ENCODE assay signal across 14 mouse cellular contexts in the genomic region with DNA sequence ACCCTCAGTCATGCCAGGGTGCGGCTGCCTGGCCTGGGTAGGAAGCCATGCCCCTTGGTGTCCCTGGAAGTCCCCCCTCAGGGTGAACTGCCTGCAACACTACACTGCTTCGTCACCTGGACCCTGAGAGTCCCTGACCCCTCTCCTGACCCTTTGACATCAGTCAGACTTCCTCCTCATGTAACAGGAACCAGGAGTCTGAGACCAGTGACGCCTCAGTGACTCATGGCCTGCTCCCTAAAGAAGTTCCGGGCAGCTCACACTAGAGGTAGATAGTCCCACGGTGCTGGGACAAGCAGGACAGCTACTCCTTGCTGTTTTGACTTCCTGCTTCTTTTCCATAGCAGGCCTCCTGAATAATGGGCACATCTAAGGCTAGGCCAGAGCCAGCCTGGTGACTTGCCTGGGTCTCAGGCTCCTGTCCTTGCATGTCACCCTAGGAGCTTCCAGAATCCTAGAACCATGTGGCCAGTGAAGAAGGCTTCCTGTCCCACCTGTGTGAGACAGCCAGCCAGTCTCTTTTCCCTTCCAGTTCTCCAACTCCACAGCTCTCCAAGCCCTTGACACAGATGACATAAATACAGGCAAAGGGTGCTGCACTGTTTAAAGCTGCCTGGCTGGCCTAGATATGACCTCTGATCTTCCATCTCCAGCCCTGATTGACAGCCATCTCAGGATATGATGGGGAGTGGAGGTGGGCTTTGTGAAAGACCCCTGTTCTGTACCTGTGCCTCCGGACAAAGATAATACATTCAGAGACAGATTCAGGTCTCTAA. TPM values are rescaled to one million over a fixed set of nuclear protein-coding genes. Genes with fewer than 3 reads are reported as not detected.
DNase-seq lines count a peak whose midpoint lies in the region; ATAC-seq and TF ChIP-seq lines count a peak whose summit lies in the region.
"Had no signal": no experiment of that assay in that cellular context is flagged by ENCODE, and none has a peak within 500 bp of the region (broad histone marks: within the 10 kb centered on the region; RNA-seq: fewer than 3 reads in every experiment).

No protein-coding gene starts in this region.

- H3K9me3 ChIP-seq in forebrain, embryonic 14.5 days (replicated peaks; ENCODE audit: control insufficient read depth, low read length): no peaks in the 10 kb centered on the region
- H3K9me3 ChIP-seq in forebrain, embryonic 12.5 days: no peaks in the 10 kb centered on the region
- no peaks in the 10 kb centered on the region for H3K9me3 ChIP-seq in lung, postnatal 0 days (ENCODE audit: low read length)
- H3K9me3 ChIP-seq: heart, embryonic 15.5 days; hindbrain, embryonic 13.5 days had no signal

- H3K4me1 ChIP-seq in forebrain, embryonic 14.5 days (ENCODE audit: control insufficient read depth, insufficient read depth, low read length): no peaks in the 10 kb centered on the region
- H3K4me1 ChIP-seq in forebrain, embryonic 12.5 days: peaks cover 7% of the 10 kb centered on the region; the same call in 1 of the 2 replicates
- no peaks in the 10 kb centered on the region for H3K4me1 ChIP-seq in lung, postnatal 0 days (ENCODE audit: insufficient read depth, low read depth, low read length)
- peaks cover 21% of the 10 kb centered on the region for H3K4me1 ChIP-seq in embryonic fibroblast, embryonic 13.5 days (ENCODE audit: control insufficient read depth, insufficient read depth, low read length)

- no peak overlapping the region for H3K4me3 ChIP-seq in forebrain, embryonic 14.5 days (ENCODE audit: low read depth, low read length)
- no peak overlapping the region for H3K4me3 ChIP-seq in forebrain, embryonic 12.5 days (replicated peaks)
- no peak overlapping the region for H3K4me3 ChIP-seq in lung, postnatal 0 days (ENCODE audit: low read depth, low read length)
- H3K4me3 ChIP-seq in embryonic fibroblast, embryonic 13.5 days (ENCODE audit: insufficient read depth, low read length): no peak overlapping the region
- H3K4me3 ChIP-seq: gastrocnemius, adult 2 months; heart, embryonic 15.5 days; hindbrain, embryonic 13.5 days had no signal

- no peak for DNase-seq in forebrain, embryonic 14.5 days (ENCODE audit: low spot score)
- DNase-seq in lung, postnatal 0 days (ENCODE audit: low spot score): no peak
- no peak for DNase-seq in lung, postnatal 14 days
- DNase-seq in 416B (ENCODE audit: low read depth): peak; percentile 74
- no peak for DNase-seq in left cerebral cortex, postnatal 25 days (ENCODE audit: low spot score in 2 of 2)

- TF ChIP-seq POLR2A in embryonic fibroblast, embryonic 13.5 days (IDR thresholded peaks at IDR 0.05; ENCODE audit: low read depth, low read length): peak; percentile 13; the same call in 1 of the 2 replicates

- no peak overlapping the region for H3K4me2 ChIP-seq in forebrain, embryonic 14.5 days (ENCODE audit: low read length)
- no peak overlapping the region for H3K4me2 ChIP-seq in forebrain, embryonic 12.5 days
- H3K4me2 ChIP-seq in lung, postnatal 0 days (replicated peaks; ENCODE audit: low read depth, low read length): no peak overlapping the region
- H3K4me2 ChIP-seq: heart, embryonic 15.5 days; hindbrain, embryonic 13.5 days; liver, embryonic 11.5 days had no signal

- intact Hi-C loops in left cerebral cortex, postnatal 25 days (cut with DNase I): loop anchor here (1.0 kb wide), 1 partner anchor 160 kb away; no protein-coding TSS in a partner anchor

- H3K27ac ChIP-seq in forebrain, embryonic 14.5 days (ENCODE audit: low read depth, low read length): no peak overlapping the region
- H3K27ac ChIP-seq in forebrain, embryonic 12.5 days: no peak overlapping the region
- H3K27ac ChIP-seq in lung, postnatal 0 days (ENCODE audit: low read length): no peak overlapping the region
- peak overlapping the region; percentile 13; the same call in 1 of the 2 replicates for H3K27ac ChIP-seq in embryonic fibroblast, embryonic 13.5 days (ENCODE audit: insufficient read depth, low read length)
- H3K27ac ChIP-seq: gastrocnemius, adult 2 months; heart, embryonic 15.5 days; hindbrain, embryonic 13.5 days; macrophage had no signal

- no peaks in the 10 kb centered on the region for H3K36me3 ChIP-seq in forebrain, embryonic 14.5 days (ENCODE audit: control insufficient read depth, insufficient read depth, low read length)
- no peaks in the 10 kb centered on the region for H3K36me3 ChIP-seq in forebrain, embryonic 12.5 days (replicated peaks)
- H3K36me3 ChIP-seq in lung, postnatal 0 days (ENCODE audit: insufficient read depth, low read length): no peaks in the 10 kb centered on the region
- H3K36me3 ChIP-seq: heart, embryonic 15.5 days; hindbrain, embryonic 13.5 days had no signal

- H3K27me3 ChIP-seq in forebrain, embryonic 14.5 days (replicated peaks; ENCODE audit: control insufficient read depth, insufficient read depth, low read length): no peaks in the 10 kb centered on the region
- H3K27me3 ChIP-seq in forebrain, embryonic 12.5 days: peaks cover 9% of the 10 kb centered on the region; the same call in 1 of the 2 replicates
- no peaks in the 10 kb centered on the region for H3K27me3 ChIP-seq in lung, postnatal 0 days (replicated peaks; ENCODE audit: insufficient read depth, low read length)
- H3K27me3 ChIP-seq: hindbrain, embryonic 13.5 days had no signal

- no peak for TF ChIP-seq CTCF in lung, postnatal 0 days (IDR thresholded peaks at IDR 0.05)
- no peak for TF ChIP-seq CTCF in embryonic fibroblast, embryonic 13.5 days (IDR thresholded peaks at IDR 0.05; ENCODE audit: borderline replicate concordance, insufficient read depth, low read length)

- WGBS in forebrain, embryonic 14.5 days: 80% methylated on average over 6 of the region's 6 CpGs
- WGBS in forebrain, embryonic 12.5 days: 68% methylated on average over 6 of the region's 6 CpGs
- WGBS in lung, postnatal 0 days: 73% methylated on average over 5 of the region's 6 CpGs

- TF ChIP-seq EP300 in lung, postnatal 0 days (IDR thresholded peaks at IDR 0.05): no peak

- no peak overlapping the region for H3K9ac ChIP-seq in forebrain, embryonic 14.5 days (ENCODE audit: low read length)
- no peak overlapping the region for H3K9ac ChIP-seq in forebrain, embryonic 12.5 days
- no peak overlapping the region for H3K9ac ChIP-seq in lung, postnatal 0 days (replicated peaks; ENCODE audit: low read depth)
- H3K9ac ChIP-seq: heart, embryonic 15.5 days; hindbrain, embryonic 13.5 days had no signal

- peak; percentile 12; the same call in 1 of the 2 replicates for ATAC-seq in forebrain, embryonic 14.5 days
- no peak for ATAC-seq in forebrain, embryonic 12.5 days (ENCODE audit: low FRiP score)
- peak; percentile 14; the same call in 1 of the 2 replicates for ATAC-seq in lung, postnatal 0 days
- ATAC-seq: intestine, embryonic 16.5 days had no signal

RNA-seq across cellular contexts. Expression of a gene that starts 34.4 kb away (rescaled TPM):
- 2.3 and 3.5 TPM in 2 replicates for polyA plus RNA-seq in forebrain, embryonic 14.5 days (2014; fragmentation: Nextera tagmentation; extraction: Ambion mirVana)
- 5.1 and 5.2 TPM in 2 replicates for polyA plus RNA-seq in forebrain, embryonic 12.5 days (2016; fragmentation: Nextera tagmentation; extraction: Ambion mirVana)
- 26.1 and 28.5 TPM in 2 replicates for polyA plus RNA-seq in lung, postnatal 0 days (2015; fragmentation: Nextera tagmentation; extraction: Ambion mirVana)
- polyA plus RNA-seq in embryonic fibroblast, embryonic 13.5 days (2011; ENCODE audit: insufficient read length, low read depth, missing spikeins): 24.6 and 34.3 TPM in 2 replicates
- 10 to 100 TPM; 10.1 to 10.6 TPM for total RNA-seq in left cerebral cortex, postnatal 25 days (2021)
- total RNA-seq: granulocyte monocyte progenitor cell, adult 5-6 weeks had no signal
